Mouse (Mus musculus) embryonic facial prominence, embryonic 13.5 days (tissue): ENCODE data around the gene 2510039O18Rik. TPM values are rescaled to one million over a fixed set of nuclear protein-coding genes. Genes with fewer than 3 reads are reported as not detected.

Source experiments
- ATAC-seq: fragments of 200-750 bp; cut with Nextera tagmentation; 2 replicates; pipeline ENCODE4 v1.8.0; 2017; ENCODE audit warnings: low read depth; ENCODE audit not compliant: insufficient number of reproducible peaks, insufficient read depth, low FRiP score, low TSS enrichment
- H3K27ac ChIP-seq: fragments of 300-500 bp; sonication (generic); 2 replicates; pipeline ENCODE4 v1.5.1; 2015; ENCODE audit warnings: moderate library complexity, mild to moderate bottlenecking, inconsistent platforms
- H3K27me3 ChIP-seq: fragments of 300-500 bp; sonication (generic); 2 replicates; pipeline ENCODE4 v1.6.1; 2015; ENCODE audit warnings: mild to moderate bottlenecking, inconsistent platforms
- H3K36me3 ChIP-seq: fragments of 300-500 bp; sonication (generic); 2 replicates; pipeline ENCODE4 v1.6.1; 2015; ENCODE audit warnings: mild to moderate bottlenecking, inconsistent platforms
- H3K4me1 ChIP-seq: fragments of 300-500 bp; sonication (generic); 2 replicates; pipeline ENCODE4 v1.6.1; 2015; ENCODE audit warnings: inconsistent platforms
- H3K4me2 ChIP-seq: fragments of 300-500 bp; sonication (generic); 2 replicates; pipeline ENCODE4 v1.6.1; 2015; ENCODE audit warnings: moderate library complexity, mild to moderate bottlenecking, inconsistent platforms
- H3K4me3 ChIP-seq: fragments of 300-500 bp; sonication (generic); 2 replicates; pipeline ENCODE4 v1.5.1; 2015; ENCODE audit warnings: mild to moderate bottlenecking, inconsistent platforms
- H3K9ac ChIP-seq: fragments of 300-500 bp; sonication (generic); 2 replicates; pipeline ENCODE4 v1.6.1; 2015; ENCODE audit warnings: mild to moderate bottlenecking, inconsistent platforms
- H3K9me3 ChIP-seq: fragments of 300-500 bp; sonication (generic); 2 replicates; pipeline ENCODE4 v1.6.1; 2016; ENCODE audit warnings: inconsistent platforms
- WGBS: fragments of 180-500 bp; shearing (Covaris S2); methylation state at CpG from one replicate; pipeline ENCODE4 v1.1.7; 2015; ENCODE audit warnings: mixed read lengths; 5-methylcytosine and 5-hydroxymethylcytosine counted together
- polyA plus RNA-seq: library from polyadenylated mRNA; unstranded; fragments of >200 nt; fragmentation: Nextera tagmentation; extraction: Ambion mirVana; gene quantifications from 2 replicates; pipeline ENCODE4 v1.2.1, GENCODE M21; 2015

Gene 2510039O18Rik
- polyA plus RNA-seq, result 14.3 and 17.7 TPM in 2 replicates

DNA sequence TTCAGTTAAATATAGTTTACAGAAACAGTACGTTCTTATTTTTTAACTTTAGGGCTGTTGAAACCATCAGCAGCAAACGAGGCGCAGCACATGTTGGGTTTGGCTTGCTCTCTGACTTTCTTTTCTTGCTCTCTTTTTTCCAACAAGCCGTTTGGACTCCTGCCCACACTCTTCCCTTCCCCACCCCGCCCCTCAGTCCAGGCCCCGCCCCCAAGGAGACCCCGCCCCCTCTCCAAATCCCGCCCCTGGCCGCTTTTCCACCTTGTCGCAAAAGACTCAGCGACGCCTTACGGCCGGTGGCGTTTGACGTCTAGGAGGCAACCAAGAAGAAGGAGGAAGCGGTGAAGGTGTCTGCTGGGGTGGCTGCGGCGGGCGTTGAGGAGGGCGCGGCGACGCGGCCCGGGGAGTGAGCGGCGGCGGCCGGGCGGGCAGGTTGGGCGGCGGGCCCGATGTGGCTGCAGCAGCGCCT is at the start of gene 2510039O18Rik:
Gene 2510039O18Rik, plus strand, starts transcription at position 320 of the 469 bp plus-strand sequence.
- H3K9me3 ChIP-seq, result no peaks in the 10 kb centered on the region
- H3K4me1 ChIP-seq, result peaks cover 66% of the 10 kb centered on the region
- peaks cover 23% of the 10 kb centered on the region for H3K36me3 ChIP-seq
- H3K4me3 ChIP-seq, result peak within 1 kb of the TSS; percentile 93
- H3K9ac ChIP-seq, result peak within 1 kb of the TSS; percentile 91
- H3K27ac ChIP-seq, result peak within 1 kb of the TSS; percentile 90
- peak within 1 kb of the TSS; percentile 100 for H3K4me2 ChIP-seq
- WGBS, result under 1% methylated on average over 27 of the region's 35 CpGs
- peak; percentile 33 for ATAC-seq
- no peaks in the 10 kb centered on the region for H3K27me3 ChIP-seq

DNA sequence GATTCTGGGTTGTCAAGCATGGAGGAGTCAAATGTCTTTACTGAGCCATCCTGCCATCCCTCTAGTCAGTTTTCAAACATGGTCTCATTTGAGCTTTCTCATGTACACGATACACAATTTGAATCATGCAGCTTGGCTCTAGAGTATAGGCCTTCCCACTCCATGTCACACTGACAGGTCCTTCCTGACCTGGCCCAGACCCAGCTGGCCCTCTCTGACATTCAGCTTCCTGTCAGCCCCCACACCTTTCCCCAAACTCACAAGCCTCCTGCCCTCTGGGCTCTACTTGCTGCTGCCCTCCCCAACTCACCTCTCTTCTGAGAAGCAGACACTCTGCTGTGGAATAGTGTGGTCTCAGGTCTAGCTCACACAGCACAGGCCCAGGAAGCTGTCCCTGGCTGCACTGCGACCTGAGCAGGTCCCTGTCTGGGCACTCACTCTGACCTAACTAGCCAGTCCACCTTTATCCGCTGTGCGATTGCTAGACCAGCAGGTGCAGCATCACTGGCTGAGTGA is 44.8 kb upstream of the 2510039O18Rik start:
- Histone ChIP-seq H3K9ac (no peak overlapping the region), H3K4me1 (no peaks in the 10 kb centered on the region; the same call in 1 of the 2 replicates), H3K36me3 (peaks cover 95% of the 10 kb centered on the region), H3K27me3 (no peaks in the 10 kb centered on the region), H3K9me3 (no peaks in the 10 kb centered on the region), H3K4me3 (no peak overlapping the region), H3K27ac (no peak overlapping the region), H3K4me2 (no peak overlapping the region)
- WGBS, result 96% methylated on average over 4 of the region's 4 CpGs
- ATAC-seq, result no peak

DNA sequence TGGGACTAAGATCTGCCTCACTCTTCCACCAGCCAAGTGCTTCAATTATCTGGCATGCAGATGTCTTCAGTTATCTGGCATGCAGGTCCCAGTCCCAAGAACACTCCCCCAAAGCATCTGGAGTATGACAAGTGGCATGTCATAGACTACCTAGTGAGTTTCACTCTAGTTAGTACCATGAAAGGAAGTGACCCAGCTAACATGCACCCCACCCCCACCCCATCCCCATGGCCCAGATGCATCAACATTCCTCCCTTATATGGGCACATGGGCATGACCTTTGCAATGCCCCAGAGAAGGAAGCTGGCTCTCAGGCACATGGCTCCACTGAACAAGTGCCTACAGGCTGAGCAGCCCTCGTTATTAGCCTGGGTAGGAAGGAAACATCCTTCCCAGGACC is 44.3 kb upstream of the 2510039O18Rik start:
- no peak for ATAC-seq
- H3K4me1 ChIP-seq, result no peaks in the 10 kb centered on the region; the same call in 1 of the 2 replicates
- 50% methylated on average over 1 of the region's 1 CpGs for WGBS
- no peaks in the 10 kb centered on the region for H3K9me3 ChIP-seq
- no peaks in the 10 kb centered on the region for H3K27me3 ChIP-seq
- H3K4me3 ChIP-seq, result no peak overlapping the region
- H3K36me3 ChIP-seq, result peaks cover 90% of the 10 kb centered on the region
- no peak overlapping the region for H3K27ac ChIP-seq
- H3K9ac ChIP-seq, result no peak overlapping the region
- no peak overlapping the region for H3K4me2 ChIP-seq

DNA sequence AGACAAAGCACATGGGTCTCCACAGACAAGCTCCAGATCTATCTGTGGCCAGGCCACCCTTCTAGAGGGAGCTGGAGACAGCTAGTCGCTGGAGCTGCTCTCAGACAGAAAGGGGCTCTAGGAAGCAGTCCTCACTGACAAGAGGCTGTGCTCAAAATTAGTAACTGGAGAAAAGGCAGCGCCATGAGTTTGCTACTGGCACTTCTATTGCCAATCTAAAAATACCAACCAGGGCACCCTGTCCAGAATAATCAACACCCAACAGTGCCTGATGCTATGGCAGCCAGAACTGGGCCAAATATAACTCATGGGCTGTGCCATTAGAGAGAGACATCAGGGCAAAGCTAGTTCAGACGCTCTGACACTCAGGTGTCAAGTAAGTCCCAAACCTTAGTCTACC is 43.3 kb upstream of the 2510039O18Rik start:
- no peaks in the 10 kb centered on the region for H3K27me3 ChIP-seq
- WGBS, result 90% methylated on average over 3 of the region's 3 CpGs
- H3K36me3 ChIP-seq, result peaks cover 86% of the 10 kb centered on the region
- H3K9me3 ChIP-seq, result no peaks in the 10 kb centered on the region
- no peak overlapping the region for H3K27ac ChIP-seq
- no peak for ATAC-seq
- H3K4me2 ChIP-seq, result no peak overlapping the region
- no peak overlapping the region for H3K4me3 ChIP-seq
- H3K9ac ChIP-seq, result no peak overlapping the region
- H3K4me1 ChIP-seq, result no peaks in the 10 kb centered on the region; the same call in 1 of the 2 replicates

DNA sequence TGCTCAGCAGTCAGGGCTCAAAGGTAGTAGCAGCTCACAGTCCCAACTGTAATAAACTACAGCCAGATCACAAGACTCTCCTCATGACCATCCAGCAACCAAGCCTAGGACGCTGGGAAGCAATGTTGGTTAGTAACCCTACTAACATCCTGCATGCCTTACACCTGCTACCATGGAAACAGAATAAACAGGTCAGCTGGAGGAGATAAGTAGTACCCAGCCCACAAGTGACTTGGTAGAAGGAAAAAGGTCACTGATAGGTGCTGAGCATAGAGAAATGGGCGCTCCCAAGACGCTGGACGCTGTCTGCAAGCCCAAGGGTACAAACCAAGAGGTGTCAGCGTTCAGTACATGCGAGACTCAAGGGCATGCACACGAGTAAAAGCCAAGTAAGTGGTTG is 40.2 kb upstream of the 2510039O18Rik start:
- H3K4me3 ChIP-seq, result no peak overlapping the region
- no peaks in the 10 kb centered on the region for H3K9me3 ChIP-seq
- ATAC-seq, result no peak
- no peak overlapping the region for H3K4me2 ChIP-seq
- WGBS, result 89% methylated on average over 7 of the region's 7 CpGs
- H3K36me3 ChIP-seq, result peaks cover 69% of the 10 kb centered on the region
- H3K4me1 ChIP-seq, result peaks cover 14% of the 10 kb centered on the region
- H3K27me3 ChIP-seq, result no peaks in the 10 kb centered on the region
- no peak overlapping the region for H3K9ac ChIP-seq
- no peak overlapping the region for H3K27ac ChIP-seq

DNA sequence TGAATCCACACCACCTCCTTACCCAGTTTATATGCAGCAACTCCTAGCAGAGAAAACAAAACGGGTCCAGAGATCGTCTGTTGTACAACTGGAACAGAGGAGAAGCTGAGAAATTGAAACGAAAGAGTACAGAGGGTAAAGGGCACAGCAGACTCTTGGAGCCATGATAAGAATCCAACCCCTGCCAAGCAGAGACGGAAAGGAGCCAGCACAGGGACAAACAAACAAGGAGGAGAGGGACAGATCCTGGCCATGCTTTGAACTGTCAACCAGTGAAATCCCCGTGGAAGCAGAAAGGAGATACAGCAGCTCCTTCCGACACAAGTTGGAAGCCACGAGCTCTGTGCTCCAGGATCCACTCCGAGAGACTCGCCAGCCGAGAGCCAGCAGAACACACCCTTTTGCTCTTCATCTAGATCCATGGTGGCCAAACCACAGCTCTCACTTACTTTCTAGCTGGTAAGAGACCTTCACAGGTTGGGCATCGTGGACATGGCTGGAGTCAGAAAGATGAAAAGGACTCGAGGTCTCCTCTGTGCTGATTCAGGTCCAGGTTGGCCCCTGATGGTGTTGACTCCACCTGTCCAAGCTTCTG is 37.7 kb upstream of the 2510039O18Rik start:
- Histone ChIP-seq H3K4me1 (peaks cover 14% of the 10 kb centered on the region), H3K4me2 (peak overlapping the region; percentile 75; the same call in 1 of the 2 replicates), H3K27ac (no peak overlapping the region), H3K9me3 (no peaks in the 10 kb centered on the region), H3K4me3 (no peak overlapping the region), H3K36me3 (peaks cover 43% of the 10 kb centered on the region), H3K9ac (no peak overlapping the region), H3K27me3 (no peaks in the 10 kb centered on the region)
- 90% methylated on average over 12 of the region's 12 CpGs for WGBS
- ATAC-seq, result no peak

DNA sequence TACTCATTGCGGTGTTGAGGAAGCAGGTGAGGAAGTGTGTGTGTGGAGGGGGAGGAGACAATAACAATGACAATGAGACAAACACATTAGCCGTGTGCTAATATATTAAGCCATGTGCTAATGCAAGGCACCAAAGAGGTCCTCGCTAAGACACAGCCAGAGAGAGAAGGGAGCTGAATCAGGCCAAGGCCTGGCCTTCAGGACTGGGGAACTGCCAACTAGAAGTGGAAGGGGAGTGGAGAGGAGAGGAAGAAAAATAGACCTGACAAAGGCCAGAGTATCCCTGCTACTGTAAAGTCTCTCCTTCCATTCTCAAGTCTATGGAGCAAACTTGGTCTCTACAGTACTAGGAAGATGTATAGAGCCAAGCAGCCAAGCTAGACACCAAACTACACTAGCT is 37.1 kb upstream of the 2510039O18Rik start:
- peaks cover 14% of the 10 kb centered on the region for H3K4me1 ChIP-seq

DNA sequence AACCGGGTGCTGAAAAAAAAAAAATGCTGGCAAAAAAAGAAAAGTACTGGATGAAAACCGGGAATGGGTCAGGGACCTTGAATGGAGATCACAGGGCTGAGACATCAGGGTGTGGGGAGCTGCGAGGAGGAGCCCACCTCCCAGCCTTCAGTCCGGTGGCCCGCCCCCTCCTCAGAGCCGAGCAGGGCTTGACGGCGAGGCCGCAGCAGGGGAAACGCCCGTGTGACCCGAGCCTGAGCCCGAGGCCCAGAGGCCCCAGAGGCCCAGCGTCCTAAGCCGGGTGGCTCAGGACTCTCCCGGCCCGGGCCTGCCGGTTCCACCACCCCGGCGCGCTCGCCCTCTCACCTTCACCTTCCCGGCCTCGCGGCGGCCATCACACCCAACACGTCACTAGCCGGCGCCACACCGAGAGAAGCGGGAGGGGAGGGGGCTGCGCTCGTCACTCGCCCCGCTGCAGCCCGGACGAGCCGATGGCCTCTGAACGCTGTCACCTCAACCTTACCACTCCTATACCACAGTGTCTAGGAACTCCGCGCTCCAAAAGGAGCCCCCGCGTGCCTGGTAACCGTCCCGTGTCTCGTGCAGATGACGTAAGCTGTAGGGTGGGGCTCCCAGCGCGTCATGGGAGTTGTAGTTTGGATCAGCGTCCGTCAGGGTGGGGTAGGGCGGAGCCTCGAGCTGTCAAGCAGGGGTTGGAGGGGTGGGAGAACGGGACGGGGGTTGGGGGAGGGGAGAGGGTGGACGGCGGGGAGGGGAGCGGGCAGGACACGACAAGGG is 36.2 kb upstream of the 2510039O18Rik start, which contains the start of gene Mfn2:
Gene Mfn2, minus strand, starts transcription at position 392 of the 777 bp plus-strand sequence.
- Histone ChIP-seq H3K4me2 (peak within 1 kb of the TSS; percentile 75), H3K27ac (peak within 1 kb of the TSS; percentile 82; the same call in 1 of the 2 replicates), H3K9me3 (no peaks in the 10 kb centered on the region), H3K9ac (peak within 1 kb of the TSS; percentile 88), H3K36me3 (peaks cover 30% of the 10 kb centered on the region), H3K4me1 (peaks cover 14% of the 10 kb centered on the region), H3K4me3 (peak within 1 kb of the TSS; percentile 92), H3K27me3 (no peaks in the 10 kb centered on the region)
- ATAC-seq, result peak; percentile 81
- WGBS, result under 1% methylated on average over 52 of the region's 59 CpGs

More for the DNA sequence above, 37.1 kb upstream of the 2510039O18Rik start:
- Histone ChIP-seq H3K9ac (peak overlapping the region; percentile 88), H3K27ac (no peak overlapping the region), H3K27me3 (no peaks in the 10 kb centered on the region), H3K9me3 (no peaks in the 10 kb centered on the region), H3K4me3 (peak overlapping the region; percentile 92), H3K4me2 (peak overlapping the region; percentile 75), H3K36me3 (peaks cover 37% of the 10 kb centered on the region)
- no peak for ATAC-seq
- 85% methylated on average over 3 of the region's 3 CpGs for WGBS

DNA sequence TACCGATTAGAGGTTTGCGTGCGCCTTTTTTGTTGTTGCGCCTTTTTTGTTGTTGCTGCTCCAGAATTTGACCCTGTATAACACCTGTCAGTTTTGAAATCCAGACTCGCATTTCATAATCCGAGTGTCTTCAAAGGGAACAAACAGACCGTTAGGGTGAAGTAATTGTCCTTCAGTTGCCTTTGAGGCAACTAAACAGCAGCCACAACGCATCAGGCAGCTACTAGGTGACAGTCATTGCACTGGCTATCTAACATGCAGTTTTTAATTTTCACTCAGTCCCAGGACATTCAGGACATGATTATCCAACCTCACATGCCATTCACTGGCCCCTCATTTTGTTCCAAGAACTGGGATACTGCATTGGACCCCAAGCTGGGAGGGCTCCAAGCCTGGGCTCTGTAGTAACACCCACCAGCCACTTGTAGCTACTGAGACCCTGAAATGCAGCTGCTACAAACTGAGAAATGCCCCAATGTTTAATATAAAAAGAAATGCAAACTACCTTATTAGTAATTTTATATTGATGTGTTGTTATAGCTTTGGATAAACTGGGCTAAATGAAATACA is 35.5 kb upstream of the 2510039O18Rik start:
- 2% methylated on average over 8 of the region's 8 CpGs for WGBS
- ATAC-seq, result no peak
- peak overlapping the region; percentile 75 for H3K4me2 ChIP-seq
- H3K9ac ChIP-seq, result peak overlapping the region; percentile 88
- H3K4me1 ChIP-seq, result peaks cover 14% of the 10 kb centered on the region
- no peaks in the 10 kb centered on the region for H3K9me3 ChIP-seq
- H3K27me3 ChIP-seq, result no peaks in the 10 kb centered on the region
- H3K27ac ChIP-seq, result no peak overlapping the region
- peak overlapping the region; percentile 92 for H3K4me3 ChIP-seq
- H3K36me3 ChIP-seq, result peaks cover 30% of the 10 kb centered on the region

DNA sequence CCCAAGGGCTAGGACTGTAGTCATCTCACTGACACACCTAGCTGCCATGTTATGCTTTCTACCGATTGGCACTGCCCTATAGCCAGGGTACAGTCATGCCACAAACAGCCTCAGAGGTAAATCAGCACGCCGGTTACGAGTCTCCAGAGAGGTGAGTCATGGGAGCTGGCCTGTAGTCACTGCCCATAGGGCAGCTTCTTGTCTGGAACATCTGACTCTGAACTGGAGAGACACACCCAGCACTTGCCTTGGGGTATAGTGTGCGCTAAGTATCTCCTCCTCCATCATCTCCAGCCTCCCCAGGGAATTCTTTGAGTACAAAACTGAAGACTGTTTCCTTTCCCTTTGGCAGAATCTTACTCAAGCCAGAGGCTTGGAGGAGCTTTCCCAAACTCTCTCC is 34.5 kb upstream of the 2510039O18Rik start:
- Histone ChIP-seq H3K9ac (no peak overlapping the region), H3K27ac (no peak overlapping the region), H3K36me3 (peaks cover 35% of the 10 kb centered on the region), H3K4me3 (no peak overlapping the region), H3K4me1 (peaks cover 14% of the 10 kb centered on the region), H3K9me3 (no peaks in the 10 kb centered on the region), H3K27me3 (no peaks in the 10 kb centered on the region), H3K4me2 (no peak overlapping the region)
- no peak for ATAC-seq
- 73% methylated on average over 5 of the region's 5 CpGs for WGBS

DNA sequence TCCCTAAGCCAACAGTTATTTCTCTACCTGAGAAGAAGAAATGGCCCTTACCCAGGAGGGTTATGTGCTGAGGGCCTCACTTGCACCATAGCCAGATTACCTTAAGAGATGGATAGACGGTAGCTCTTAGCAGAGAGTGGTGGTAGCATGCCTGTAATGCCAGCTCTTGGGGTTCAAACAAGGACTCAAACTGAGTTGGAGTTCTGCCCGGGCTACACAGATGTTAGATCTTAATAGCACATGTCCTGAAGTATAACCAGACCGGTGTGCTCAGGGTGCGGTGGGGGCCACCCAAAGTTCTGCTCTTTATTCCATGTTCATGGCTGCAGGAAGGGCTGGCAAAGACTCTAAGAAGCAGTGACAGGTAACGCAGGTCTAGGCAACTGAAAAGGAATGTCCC is 31.2 kb upstream of the 2510039O18Rik start:
- Histone ChIP-seq H3K36me3 (peaks cover 49% of the 10 kb centered on the region), H3K4me3 (no peak overlapping the region), H3K9ac (no peak overlapping the region), H3K4me1 (0 out of 2 replicates have a peak, but pooled peaks cover 4% of the 10 kb centered on the region), H3K4me2 (no peak overlapping the region), H3K27me3 (no peaks in the 10 kb centered on the region), H3K9me3 (no peaks in the 10 kb centered on the region), H3K27ac (no peak overlapping the region)
- 89% methylated on average over 5 of the region's 5 CpGs for WGBS
- ATAC-seq, result no peak
